Mouse (Mus musculus) liver, embryonic 16.5 days (tissue): Measurements from ENCODE around the gene Zc3h14. TPM values are rescaled to one million over a fixed set of nuclear protein-coding genes. Genes with fewer than 3 reads are reported as not detected.

Source experiments
- ATAC-seq: fragments of 200-750 bp; cut with Nextera tagmentation; 2 replicates; pipeline ENCODE4 v1.8.0; 2017; ENCODE audit warnings: low read depth, mild to moderate bottlenecking, moderate number of reproducible peaks, moderate library complexity
- H3K27ac ChIP-seq: fragments of 300-500 bp; sonication (generic); 2 replicates; pipeline ENCODE4 v1.5.1; 2014; ENCODE audit warnings: mild to moderate bottlenecking, low read length
- H3K27me3 ChIP-seq: fragments of 300-500 bp; sonication (generic); 2 replicates; pipeline ENCODE4 v1.6.1; 2014; ENCODE audit warnings: low read depth, low read length, mixed read lengths; ENCODE audit not compliant: control insufficient read depth, insufficient read depth
- H3K36me3 ChIP-seq: fragments of 300-500 bp; sonication (generic); 2 replicates; pipeline ENCODE4 v1.6.1; 2014; ENCODE audit warnings: mild to moderate bottlenecking; ENCODE audit not compliant: control insufficient read depth, insufficient read depth
- H3K4me1 ChIP-seq: fragments of 300-500 bp; sonication (generic); 2 replicates; pipeline ENCODE4 v1.6.1; 2014; ENCODE audit warnings: low read depth, low read length, mixed read lengths; ENCODE audit not compliant: control insufficient read depth
- H3K4me2 ChIP-seq: fragments of 300-500 bp; sonication (generic); 2 replicates; pipeline ENCODE4 v1.6.1; 2014; ENCODE audit warnings: low read depth, low read length, mixed read lengths
- H3K4me3 ChIP-seq: fragments of 300-500 bp; sonication (generic); 2 replicates; pipeline ENCODE4 v1.5.1; 2014; ENCODE audit warnings: low read depth, mild to moderate bottlenecking, low read length
- H3K9ac ChIP-seq: fragments of 300-500 bp; sonication (generic); 2 replicates; pipeline ENCODE4 v1.6.1; 2014; ENCODE audit warnings: low read depth, low read length
- H3K9me3 ChIP-seq: fragments of 300-500 bp; sonication (generic); replicated peaks from 2 replicates; pipeline ENCODE4 v1.6.1; 2016; ENCODE audit warnings: low read length; ENCODE audit not compliant: control insufficient read depth
- WGBS: fragments of 180-500 bp; shearing (Covaris S2); extraction: QIAGEN DNeasy Blood & Tissue Kit; methylation state at CpG from one replicate; pipeline ENCODE4 v1.1.7; 2014; ENCODE audit not compliant: insufficient replicate concordance; 5-methylcytosine and 5-hydroxymethylcytosine counted together
- polyA plus RNA-seq: library from polyadenylated mRNA; unstranded; fragments of >200 nt; fragmentation: Nextera tagmentation; extraction: Ambion mirVana; gene quantifications from 2 replicates; pipeline ENCODE4 v1.2.1, GENCODE M21; 2015

The Zc3h14 gene
- 30.8 and 31.8 TPM in 2 replicates for polyA plus RNA-seq

DNA sequence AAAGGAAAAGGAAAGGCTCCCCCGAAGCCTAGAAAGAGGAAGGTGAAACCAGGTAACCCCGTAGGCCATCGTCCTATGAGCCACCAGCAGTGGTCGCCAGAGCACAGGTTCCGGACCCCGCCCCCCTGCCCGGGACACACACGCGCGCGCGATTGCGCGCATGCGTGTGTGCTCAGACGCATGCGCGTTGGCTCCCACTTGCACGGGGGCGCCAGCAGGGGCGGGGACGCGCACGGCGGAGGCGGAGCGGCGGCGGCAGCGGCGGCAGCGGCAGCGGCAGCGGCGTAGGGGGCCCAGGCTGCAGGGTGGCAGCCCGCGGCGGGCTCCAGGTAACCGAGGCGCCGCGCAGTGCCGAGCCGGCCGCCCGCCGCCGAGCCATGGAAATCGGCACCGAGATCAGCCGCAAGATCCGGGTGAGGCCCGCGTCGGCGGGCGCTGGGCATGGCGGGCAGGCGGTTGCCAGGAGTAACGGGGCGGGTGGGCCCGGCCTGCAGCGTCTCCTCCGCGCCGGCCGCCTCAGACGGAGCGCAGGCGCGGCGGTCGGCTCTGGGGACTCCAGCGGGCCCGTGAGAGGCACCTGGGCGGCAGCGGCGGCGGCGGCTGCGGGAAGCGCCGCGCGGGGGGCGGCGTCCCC, at the start of gene Zc3h14:
Zc3h14 (plus strand) TSS at position 219 of the 634 bp plus-strand sequence.
- peak within 1 kb of the TSS; percentile 90 for H3K27ac ChIP-seq
- peak; percentile 92 for ATAC-seq
- under 1% methylated on average over 86 of the region's 87 CpGs for WGBS

DNA sequence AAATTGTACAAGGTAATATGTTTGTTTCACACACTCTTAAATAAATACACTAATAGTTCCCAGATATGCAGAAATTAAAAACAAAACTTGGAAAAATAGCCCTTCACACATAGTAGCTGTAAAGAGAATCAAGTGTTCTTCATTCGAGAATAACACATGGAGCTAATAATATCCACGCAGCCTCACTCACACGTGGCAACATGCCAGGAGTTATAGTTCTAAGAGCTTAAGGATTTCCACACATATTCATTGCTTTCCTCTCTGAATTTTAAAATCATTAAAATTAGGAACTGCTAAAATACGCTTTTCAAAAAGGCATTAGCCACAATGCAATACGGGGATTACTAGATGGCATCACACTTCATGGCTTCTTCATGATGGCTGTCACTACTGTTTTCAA, 49.6 kb upstream of the Zc3h14 start:
- no peak for ATAC-seq
- H3K4me2 ChIP-seq = no peak overlapping the region
- H3K36me3 ChIP-seq = no peaks in the 10 kb centered on the region
- H3K27ac ChIP-seq = no peak overlapping the region
- no peaks in the 10 kb centered on the region for H3K9me3 ChIP-seq
- no peak overlapping the region for H3K9ac ChIP-seq
- H3K27me3 ChIP-seq = no peaks in the 10 kb centered on the region
- no peaks in the 10 kb centered on the region for H3K4me1 ChIP-seq
- H3K4me3 ChIP-seq = no peak overlapping the region
- WGBS = 72% methylated on average over 5 of the region's 5 CpGs

More for the DNA sequence above, at the start of gene Zc3h14:
- Histone ChIP-seq H3K4me3 (peak within 1 kb of the TSS; percentile 87), H3K4me2 (peak within 1 kb of the TSS; percentile 67), H3K36me3 (no peaks in the 10 kb centered on the region), H3K9ac (peak within 1 kb of the TSS; percentile 85), H3K27me3 (no peaks in the 10 kb centered on the region), H3K4me1 (peaks cover 11% of the 10 kb centered on the region), H3K9me3 (no peaks in the 10 kb centered on the region)

DNA sequence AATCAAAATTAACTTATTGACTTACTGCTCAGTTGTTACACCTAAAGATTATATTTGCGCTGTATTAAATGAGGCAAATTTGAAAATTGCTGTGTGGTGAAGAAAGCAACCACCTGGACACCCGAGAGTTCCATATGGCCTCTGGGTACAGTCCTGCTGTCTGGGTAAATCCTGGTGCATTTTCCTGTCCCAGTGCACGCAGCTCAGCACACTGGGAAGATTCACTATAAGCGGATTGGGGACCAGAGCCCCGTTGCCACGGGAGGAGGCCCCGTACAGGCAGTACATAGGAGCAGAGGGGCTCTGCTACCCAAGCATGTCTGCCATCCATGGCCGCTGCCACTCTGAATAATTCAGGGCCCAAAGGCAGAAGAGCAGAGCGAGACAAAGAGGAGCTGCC, 45.2 kb upstream of the Zc3h14 start:
- Histone ChIP-seq H3K36me3 (no peaks in the 10 kb centered on the region), H3K4me2 (no peak overlapping the region), H3K27me3 (no peaks in the 10 kb centered on the region), H3K4me1 (no peaks in the 10 kb centered on the region), H3K9me3 (no peaks in the 10 kb centered on the region), H3K27ac (no peak overlapping the region), H3K9ac (no peak overlapping the region), H3K4me3 (no peak overlapping the region)
- WGBS = 75% methylated on average over 9 of the region's 9 CpGs
- ATAC-seq = no peak

GRCm38 (mm10) chr12:98703554-98703953, 43.2 kb upstream of the Zc3h14 start:
- Histone ChIP-seq H3K27ac (no peak overlapping the region), H3K27me3 (no peaks in the 10 kb centered on the region), H3K36me3 (no peaks in the 10 kb centered on the region), H3K4me1 (no peaks in the 10 kb centered on the region), H3K9ac (no peak overlapping the region), H3K4me3 (no peak overlapping the region), H3K9me3 (no peaks in the 10 kb centered on the region), H3K4me2 (no peak overlapping the region)
- whole genome bisulfite sequencing = 50% methylated on average over 2 of the region's 2 CpGs
- ATAC-seq = no peak

DNA sequence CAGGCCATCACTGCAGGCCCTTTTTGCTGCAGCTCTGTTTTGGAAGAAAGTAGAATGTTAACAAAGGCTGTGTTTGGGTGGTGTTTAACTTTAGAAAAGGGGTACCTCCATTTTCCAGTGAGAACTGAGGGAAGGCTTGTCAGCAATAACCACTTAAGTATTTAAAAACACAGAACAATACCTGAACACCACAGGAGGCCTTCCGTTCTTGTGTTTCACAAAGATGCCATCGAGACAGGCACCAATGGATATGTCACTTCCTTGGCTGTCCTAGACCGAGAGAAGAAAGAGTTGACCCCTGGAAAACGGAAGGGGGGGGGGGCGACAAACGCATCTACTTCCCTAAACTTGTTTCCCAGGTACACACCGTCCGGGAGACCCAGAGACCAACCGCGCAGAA, 42.8 kb upstream of the Zc3h14 start:
- H3K27ac ChIP-seq = no peak overlapping the region
- no peak overlapping the region for H3K9ac ChIP-seq
- no peaks in the 10 kb centered on the region for H3K27me3 ChIP-seq
- no peaks in the 10 kb centered on the region for H3K9me3 ChIP-seq
- H3K36me3 ChIP-seq = no peaks in the 10 kb centered on the region
- H3K4me1 ChIP-seq = no peaks in the 10 kb centered on the region
- ATAC-seq = no peak
- WGBS = 72% methylated on average over 10 of the region's 10 CpGs
- no peak overlapping the region for H3K4me2 ChIP-seq
- no peak overlapping the region for H3K4me3 ChIP-seq

DNA sequence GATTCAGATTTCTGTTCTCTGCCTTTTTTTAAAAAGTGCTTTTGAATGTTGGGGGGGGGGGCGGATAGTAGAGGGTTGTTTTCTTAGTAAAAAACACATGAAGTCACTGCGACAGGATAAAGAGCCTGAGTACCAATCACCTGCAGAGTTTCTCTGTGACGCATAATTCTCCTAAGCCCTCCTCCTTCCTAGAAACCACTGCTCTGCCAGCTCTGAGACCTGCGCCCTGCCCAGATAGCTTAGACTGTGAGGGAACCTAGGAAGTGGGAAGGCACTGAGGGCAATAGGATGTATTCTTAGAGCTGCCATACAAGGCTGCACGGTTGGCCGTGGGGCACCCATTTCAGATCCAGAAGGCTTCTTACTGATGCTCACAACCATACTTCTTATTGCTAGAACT, 33.9 kb upstream of the Zc3h14 start:
- H3K36me3 ChIP-seq = no peaks in the 10 kb centered on the region
- H3K9me3 ChIP-seq = no peaks in the 10 kb centered on the region
- no peaks in the 10 kb centered on the region for H3K27me3 ChIP-seq
- no peaks in the 10 kb centered on the region; the same call in 1 of the 2 replicates for H3K4me1 ChIP-seq
- no peak overlapping the region for H3K4me2 ChIP-seq
- no peak for ATAC-seq
- H3K9ac ChIP-seq = no peak overlapping the region
- no peak overlapping the region for H3K4me3 ChIP-seq
- WGBS = 66% methylated on average over 6 of the region's 6 CpGs
- H3K27ac ChIP-seq = no peak overlapping the region

GRCm38 (mm10) chr12:98713621-98714103, 33.1 kb upstream of the Zc3h14 start:
- H3K4me2 ChIP-seq = no peak overlapping the region
- 56% methylated on average over 7 of the region's 7 CpGs for WGBS

GRCm38 (mm10) chr12:98714757-98715156, 32.0 kb upstream of the Zc3h14 start:
- no peaks in the 10 kb centered on the region for H3K36me3 ChIP-seq
- H3K4me2 ChIP-seq = no peak overlapping the region
- no peaks in the 10 kb centered on the region; the same call in 1 of the 2 replicates for H3K4me1 ChIP-seq
- no peaks in the 10 kb centered on the region for H3K27me3 ChIP-seq
- peak; percentile 60 for ATAC-seq
- H3K9ac ChIP-seq = no peak overlapping the region
- peak overlapping the region; percentile 29; the same call in 1 of the 2 replicates for H3K27ac ChIP-seq
- WGBS = 54% methylated on average over 11 of the region's 11 CpGs
- H3K4me3 ChIP-seq = no peak overlapping the region
- H3K9me3 ChIP-seq = no peaks in the 10 kb centered on the region

More at GRCm38 (mm10) chr12:98713621-98714103, 33.1 kb upstream of the Zc3h14 start:
- ATAC-seq = no peak
- Histone ChIP-seq H3K9me3 (no peaks in the 10 kb centered on the region), H3K9ac (no peak overlapping the region), H3K36me3 (no peaks in the 10 kb centered on the region), H3K27me3 (no peaks in the 10 kb centered on the region), H3K4me3 (no peak overlapping the region), H3K27ac (no peak overlapping the region), H3K4me1 (no peaks in the 10 kb centered on the region; the same call in 1 of the 2 replicates)

DNA sequence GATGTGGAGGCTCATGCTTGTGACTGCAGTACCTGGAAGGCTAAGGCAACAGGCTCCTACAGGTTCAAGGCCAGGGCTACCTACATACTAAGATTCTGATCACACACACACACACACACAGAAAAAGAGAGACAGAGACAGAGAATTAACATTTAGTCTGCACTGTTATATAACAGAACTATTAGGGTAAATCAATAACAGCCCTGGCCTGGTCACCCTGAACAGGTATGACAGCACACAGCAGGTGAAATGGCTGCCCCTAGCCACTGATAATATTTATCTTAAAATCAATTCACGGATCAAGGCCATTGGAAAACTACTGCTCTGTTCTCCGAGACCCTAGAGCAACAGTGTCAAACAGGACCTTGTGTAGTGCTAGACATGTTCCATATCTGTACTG, 30.6 kb upstream of the Zc3h14 start:
- Histone ChIP-seq H3K27ac (no peak overlapping the region), H3K9me3 (no peaks in the 10 kb centered on the region), H3K36me3 (no peaks in the 10 kb centered on the region), H3K4me3 (no peak overlapping the region), H3K4me2 (no peak overlapping the region), H3K9ac (no peak overlapping the region), H3K27me3 (no peaks in the 10 kb centered on the region), H3K4me1 (no peaks in the 10 kb centered on the region; the same call in 1 of the 2 replicates)
- WGBS = 48% methylated on average over 2 of the region's 2 CpGs
- ATAC-seq = peak; percentile 19; the same call in 1 of the 2 replicates
